Mouse (Mus musculus) midbrain, embryonic 11.5 days (tissue): ENCODE measurements at regions not wholly inside any gene's neighbourhood (a gene's known extent, or its start where the extent isn't known, plus 50 kb on each side); places are given as distances from the start of the nearest gene placed in this dataset.

Source experiments
- ATAC-seq: fragments of 200-750 bp; cut with Nextera tagmentation; 2 replicates; pipeline ENCODE4 v1.8.0; 2017; ENCODE audit warnings: moderate TSS enrichment, moderate library complexity; ENCODE audit not compliant: low FRiP score
- DNase-seq: peaks from one replicate; pipeline ENCODE4 v3.0.0; 2015; ENCODE audit warnings: low spot score; ENCODE audit errors: missing footprints
- H3K27ac ChIP-seq: fragments of 300-500 bp; sonication (generic); 2 replicates; pipeline ENCODE4 v1.5.1; 2014; ENCODE audit warnings: low read depth, low read length
- H3K27me3 ChIP-seq: fragments of 300-500 bp; sonication (generic); 2 replicates; pipeline ENCODE4 v1.6.1; 2014; ENCODE audit warnings: mild to moderate bottlenecking, low read length, moderate library complexity, mixed read lengths; ENCODE audit not compliant: control insufficient read depth, insufficient read depth
- H3K36me3 ChIP-seq: fragments of 300-500 bp; sonication (generic); 2 replicates; pipeline ENCODE4 v1.6.1; 2014; ENCODE audit warnings: mild to moderate bottlenecking, low read length, moderate library complexity, mixed read lengths; ENCODE audit not compliant: control insufficient read depth, insufficient read depth
- H3K4me1 ChIP-seq: fragments of 300-500 bp; sonication (generic); 2 replicates; pipeline ENCODE4 v1.6.1; 2014; ENCODE audit warnings: low read length; ENCODE audit not compliant: control insufficient read depth, insufficient read depth
- H3K4me2 ChIP-seq: fragments of 300-500 bp; sonication (generic); 2 replicates; pipeline ENCODE4 v1.6.1; 2014; ENCODE audit warnings: mild to moderate bottlenecking, moderate library complexity
- H3K4me3 ChIP-seq: fragments of 300-500 bp; sonication (generic); 2 replicates; pipeline ENCODE4 v1.5.1; 2014; ENCODE audit warnings: low read depth, low read length
- H3K9ac ChIP-seq: fragments of 300-500 bp; sonication (generic); 2 replicates; pipeline ENCODE4 v1.6.1; 2014; ENCODE audit warnings: low read length
- H3K9me3 ChIP-seq: fragments of 300-500 bp; sonication (generic); 2 replicates; pipeline ENCODE4 v1.6.1; 2016; ENCODE audit warnings: low read length; ENCODE audit not compliant: control insufficient read depth
- WGBS: fragments of 180-500 bp; shearing (Covaris S2); extraction: QIAGEN DNeasy Blood & Tissue Kit; methylation state at CpG from one replicate; pipeline ENCODE4 v1.1.7; 2014; 5-methylcytosine and 5-hydroxymethylcytosine counted together

DNA sequence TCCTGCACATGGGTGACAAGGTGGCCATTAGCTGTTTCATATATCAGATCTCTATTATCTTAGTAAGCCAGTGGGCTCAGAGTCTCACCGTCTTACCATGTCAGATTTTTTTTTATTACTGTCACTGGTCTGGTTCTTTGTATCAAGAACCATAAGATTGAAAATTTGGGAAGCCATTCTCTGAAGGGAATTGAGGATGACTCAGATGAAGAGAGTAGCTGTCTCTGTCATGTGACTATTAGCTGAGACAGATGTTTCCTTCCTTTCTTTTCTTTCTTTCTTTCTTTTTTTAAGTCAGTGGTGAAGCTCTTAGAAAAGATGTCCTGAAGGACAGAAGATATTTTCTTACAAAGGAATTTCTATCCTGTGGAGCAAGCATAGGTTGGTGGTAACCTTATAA is 84.1 kb downstream of the Dact1 start:
- Histone ChIP-seq H3K4me1 (no peaks in the 10 kb centered on the region), H3K27ac (no peak overlapping the region), H3K9me3 (no peaks in the 10 kb centered on the region), H3K36me3 (no peaks in the 10 kb centered on the region), H3K4me3 (no peak overlapping the region), H3K4me2 (no peak overlapping the region), H3K9ac (no peak overlapping the region), H3K27me3 (no peaks in the 10 kb centered on the region)
- WGBS: 88% methylated on average over 1 of the region's 1 CpGs
- DNase-seq: no peak
- ATAC-seq: no peak

DNA sequence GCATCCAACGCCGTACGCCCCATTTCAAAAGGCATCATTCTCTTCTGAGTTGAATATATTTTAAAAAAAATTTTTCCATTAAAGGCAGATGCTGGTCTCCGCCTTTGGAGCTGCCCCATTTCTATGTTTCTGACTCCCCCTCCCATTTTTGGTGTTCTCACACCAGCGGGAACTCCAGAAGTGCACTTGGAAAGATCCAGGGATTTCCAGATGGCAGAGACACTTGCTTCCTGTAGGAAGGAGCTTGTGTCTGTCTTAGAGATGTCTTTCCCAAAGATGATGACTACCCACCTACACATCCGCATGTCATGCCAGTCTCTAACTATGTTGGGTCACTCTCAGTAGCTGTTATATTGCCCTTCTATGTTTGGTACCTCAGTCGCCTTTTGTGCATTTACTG is 87.8 kb downstream of the Dact1 start:
- H3K4me2 ChIP-seq: no peak overlapping the region
- DNase-seq: no peak
- no peaks in the 10 kb centered on the region for H3K36me3 ChIP-seq
- H3K9ac ChIP-seq: no peak overlapping the region
- no peak overlapping the region for H3K27ac ChIP-seq
- WGBS: 93% methylated on average over 7 of the region's 7 CpGs
- peaks cover 3% of the 10 kb centered on the region; the same call in 1 of the 2 replicates for H3K4me1 ChIP-seq
- no peaks in the 10 kb centered on the region for H3K9me3 ChIP-seq
- H3K27me3 ChIP-seq: no peaks in the 10 kb centered on the region
- no peak for ATAC-seq
- no peak overlapping the region for H3K4me3 ChIP-seq

DNA sequence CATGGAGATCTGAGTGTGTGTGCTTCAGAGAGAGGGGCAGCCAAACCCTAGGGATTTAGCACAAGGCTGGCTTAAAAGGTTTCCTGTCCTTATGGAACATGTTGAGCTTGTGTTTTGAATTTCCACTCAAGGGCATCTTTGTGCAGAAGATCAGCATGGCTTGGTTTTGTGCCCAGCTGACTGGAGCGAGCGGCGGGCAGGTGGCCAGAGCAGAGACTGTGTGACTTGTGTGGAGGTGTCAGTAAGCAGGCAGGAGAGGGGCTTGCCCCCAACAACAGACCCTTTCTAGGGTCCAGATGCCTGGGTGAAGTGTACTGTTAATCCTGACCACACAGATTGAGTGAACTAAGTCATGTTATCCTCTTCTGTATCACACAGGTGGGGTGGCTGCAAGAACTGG is 89.0 kb downstream of the Dact1 start:
- 97% methylated on average over 3 of the region's 3 CpGs for WGBS
- ATAC-seq: no peak
- no peaks in the 10 kb centered on the region for H3K9me3 ChIP-seq
- no peak overlapping the region for H3K27ac ChIP-seq
- H3K9ac ChIP-seq: no peak overlapping the region
- no peak for DNase-seq
- H3K27me3 ChIP-seq: no peaks in the 10 kb centered on the region
- H3K4me2 ChIP-seq: no peak overlapping the region
- H3K4me3 ChIP-seq: no peak overlapping the region
- no peaks in the 10 kb centered on the region for H3K36me3 ChIP-seq
- H3K4me1 ChIP-seq: peaks cover 3% of the 10 kb centered on the region; the same call in 1 of the 2 replicates

DNA sequence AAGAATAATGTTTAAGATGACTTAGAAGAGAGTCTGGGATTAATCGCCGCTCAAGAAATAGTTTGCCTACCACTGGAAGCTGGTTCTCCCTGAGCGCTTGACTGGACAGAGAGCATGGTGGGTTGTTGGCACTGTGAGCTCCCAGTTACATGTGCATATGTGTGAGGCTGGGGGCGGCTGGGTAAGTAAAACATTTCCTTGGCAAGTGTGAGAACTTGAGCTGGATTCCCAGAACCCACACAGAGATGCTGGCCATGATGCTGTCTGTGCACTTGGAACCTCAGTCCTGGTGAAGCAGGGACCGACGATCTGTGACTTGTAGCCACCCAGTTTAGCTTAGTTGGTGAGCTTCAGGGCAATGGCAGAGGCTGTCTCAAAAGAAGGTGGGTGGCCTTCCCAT is 90.5 kb downstream of the Dact1 start:
- no peak overlapping the region for H3K27ac ChIP-seq
- DNase-seq (no peak), ATAC-seq (no peak)
- H3K36me3 ChIP-seq: no peaks in the 10 kb centered on the region
- no peak overlapping the region for H3K9ac ChIP-seq
- no peaks in the 10 kb centered on the region for H3K27me3 ChIP-seq
- H3K9me3 ChIP-seq: no peaks in the 10 kb centered on the region
- WGBS: 96% methylated on average over 6 of the region's 6 CpGs
- H3K4me3 ChIP-seq: no peak overlapping the region
- H3K4me2 ChIP-seq: no peak overlapping the region
- H3K4me1 ChIP-seq: peaks cover 3% of the 10 kb centered on the region; the same call in 1 of the 2 replicates

DNA sequence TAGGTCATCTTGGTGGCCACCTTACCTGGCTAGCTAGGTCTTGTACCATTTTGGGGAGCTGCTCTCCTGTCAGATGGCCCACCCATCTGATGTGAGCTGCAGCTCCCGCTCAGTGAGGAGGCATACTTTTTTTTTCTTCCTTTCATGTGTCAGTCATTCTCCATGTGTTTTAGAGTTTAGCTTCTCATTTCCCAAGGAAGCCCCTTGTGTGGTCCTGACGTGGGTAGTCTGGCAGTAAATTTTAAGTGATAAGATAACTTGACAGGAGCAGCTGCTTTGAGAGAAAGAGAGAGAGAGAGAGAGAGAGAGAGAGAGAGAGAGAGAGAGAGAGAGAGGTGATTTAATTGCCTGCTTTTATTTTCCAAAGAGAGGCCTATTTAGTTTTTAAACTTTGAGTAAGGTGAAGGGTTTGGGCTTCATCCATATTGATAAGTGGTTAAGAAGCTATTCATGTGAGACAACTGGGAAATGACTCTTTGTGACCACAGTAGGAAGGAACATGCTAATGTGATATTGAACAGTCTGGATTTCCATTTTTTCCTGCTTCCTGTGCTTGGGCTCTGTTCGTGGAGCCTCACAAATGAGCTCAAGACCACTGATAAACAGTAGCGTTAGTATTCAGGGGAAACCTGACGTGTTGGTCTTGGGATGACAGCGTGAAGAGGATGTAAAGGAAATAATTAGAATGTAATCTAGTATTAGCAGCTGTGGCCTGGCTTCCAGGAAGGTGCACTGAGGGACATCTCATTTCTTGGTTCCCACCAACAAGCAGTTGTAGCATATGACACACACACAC is 92.1 kb downstream of the Dact1 start:
- 0 out of 2 replicates have a peak, but pooled peaks have one; percentile 22 for ATAC-seq
- 37% methylated on average over 6 of the region's 6 CpGs for WGBS

DNA sequence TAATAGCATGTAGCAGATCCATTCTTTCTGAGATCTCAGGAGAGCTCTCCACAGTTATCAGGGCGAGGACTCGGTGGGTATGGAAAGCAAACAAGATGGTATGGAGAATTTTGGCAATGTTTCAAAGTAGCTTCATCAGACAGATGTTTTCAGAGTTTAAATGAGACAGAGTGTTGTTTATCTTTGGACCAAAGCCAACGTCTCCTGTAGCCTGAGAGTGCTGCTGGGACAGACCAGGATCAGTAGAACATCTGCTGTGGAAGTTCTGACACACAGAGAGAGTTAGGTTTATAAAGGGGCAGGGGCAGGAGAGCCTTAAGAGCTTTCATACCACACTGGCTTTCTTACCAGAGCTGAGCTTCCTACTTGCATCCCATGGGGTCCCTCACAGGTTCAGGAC is 97.6 kb downstream of the Dact1 start:
- no peak overlapping the region for H3K4me3 ChIP-seq
- H3K36me3 ChIP-seq: no peaks in the 10 kb centered on the region
- H3K4me1 ChIP-seq: peaks cover 4% of the 10 kb centered on the region
- H3K27ac ChIP-seq: no peak overlapping the region
- DNase-seq: no peak
- no peak overlapping the region for H3K4me2 ChIP-seq
- no peaks in the 10 kb centered on the region for H3K27me3 ChIP-seq
- 85% methylated on average over 3 of the region's 3 CpGs for WGBS
- H3K9me3 ChIP-seq: no peaks in the 10 kb centered on the region
- ATAC-seq: no peak
- no peak overlapping the region for H3K9ac ChIP-seq

More for the DNA sequence above, 92.1 kb downstream of the Dact1 start:
- Histone ChIP-seq H3K9ac (no peak overlapping the region), H3K4me3 (no peak overlapping the region), H3K36me3 (no peaks in the 10 kb centered on the region), H3K27me3 (no peaks in the 10 kb centered on the region), H3K4me1 (peaks cover 3% of the 10 kb centered on the region; the same call in 1 of the 2 replicates), H3K4me2 (no peak overlapping the region), H3K9me3 (no peaks in the 10 kb centered on the region), H3K27ac (no peak overlapping the region)
- DNase-seq: no peak

DNA sequence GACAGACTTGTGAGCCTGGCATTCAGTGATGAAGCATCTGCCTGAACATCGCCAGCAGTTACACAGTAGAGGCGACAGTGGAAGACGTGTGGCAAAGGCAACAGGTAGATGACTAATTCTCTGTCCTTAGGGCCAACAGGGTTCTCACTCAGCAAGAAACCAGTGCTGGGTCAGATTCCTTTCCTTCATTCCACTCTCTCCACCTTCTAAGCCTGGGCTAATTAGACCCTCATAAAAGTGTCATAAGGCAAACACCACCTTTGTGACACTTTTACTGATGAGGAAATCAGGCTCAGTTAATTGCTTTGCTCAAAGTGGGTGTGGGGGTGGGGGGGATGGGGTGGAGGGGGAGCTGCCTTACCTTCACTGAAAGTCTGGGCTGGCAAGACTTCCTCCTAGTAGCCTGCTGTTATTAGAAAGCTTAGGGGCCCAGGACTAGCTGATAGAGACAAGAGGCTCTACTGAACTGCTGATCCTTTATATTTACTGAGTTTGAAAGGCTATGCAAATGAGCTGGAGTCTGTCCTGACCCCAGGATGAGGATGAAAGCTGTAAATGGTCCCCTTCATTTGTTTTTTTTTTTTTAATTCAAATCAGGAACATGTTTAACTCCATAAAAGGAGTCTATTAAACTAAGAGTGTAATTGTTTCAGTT is 98.8 kb downstream of the Dact1 start:
- H3K27ac ChIP-seq: no peak overlapping the region
- peak; percentile 63; the same call in 1 of the 2 replicates for ATAC-seq
- WGBS: 62% methylated on average over 3 of the region's 3 CpGs

DNA sequence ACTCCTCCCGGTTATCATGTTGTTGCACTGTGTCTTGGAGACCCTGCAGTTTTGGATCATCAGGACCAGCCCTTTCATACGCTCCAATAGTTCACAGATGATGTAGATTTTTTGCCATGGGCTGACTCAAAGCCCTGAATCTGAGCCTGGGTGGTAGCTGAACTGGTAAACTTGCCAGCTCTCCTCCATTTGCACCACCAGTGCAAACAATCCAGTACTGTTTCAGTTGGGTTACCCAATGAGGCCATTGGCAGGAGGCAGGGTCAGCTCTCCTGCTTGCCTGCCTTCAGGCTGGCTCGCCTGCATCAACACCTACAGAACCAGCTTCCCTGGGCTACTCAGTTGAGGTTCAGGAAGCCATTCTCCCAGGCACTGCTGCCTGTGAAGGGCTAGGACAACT is 102.6 kb downstream of the Dact1 start:
- H3K9ac ChIP-seq: no peak overlapping the region
- no peaks in the 10 kb centered on the region for H3K9me3 ChIP-seq
- no peaks in the 10 kb centered on the region for H3K27me3 ChIP-seq
- no peak for DNase-seq
- H3K4me2 ChIP-seq: no peak overlapping the region
- 74% methylated on average over 3 of the region's 3 CpGs for WGBS
- H3K27ac ChIP-seq: no peak overlapping the region
- H3K36me3 ChIP-seq: no peaks in the 10 kb centered on the region
- no peak overlapping the region for H3K4me3 ChIP-seq
- H3K4me1 ChIP-seq: peaks cover 4% of the 10 kb centered on the region
- no peak for ATAC-seq

More for the DNA sequence above, 98.8 kb downstream of the Dact1 start:
- peaks cover 4% of the 10 kb centered on the region for H3K4me1 ChIP-seq
- H3K4me2 ChIP-seq: no peak overlapping the region
- H3K9me3 ChIP-seq: no peaks in the 10 kb centered on the region
- no peaks in the 10 kb centered on the region for H3K27me3 ChIP-seq
- no peak overlapping the region for H3K4me3 ChIP-seq
- no peaks in the 10 kb centered on the region for H3K36me3 ChIP-seq
- no peak for DNase-seq
- H3K9ac ChIP-seq: no peak overlapping the region

DNA sequence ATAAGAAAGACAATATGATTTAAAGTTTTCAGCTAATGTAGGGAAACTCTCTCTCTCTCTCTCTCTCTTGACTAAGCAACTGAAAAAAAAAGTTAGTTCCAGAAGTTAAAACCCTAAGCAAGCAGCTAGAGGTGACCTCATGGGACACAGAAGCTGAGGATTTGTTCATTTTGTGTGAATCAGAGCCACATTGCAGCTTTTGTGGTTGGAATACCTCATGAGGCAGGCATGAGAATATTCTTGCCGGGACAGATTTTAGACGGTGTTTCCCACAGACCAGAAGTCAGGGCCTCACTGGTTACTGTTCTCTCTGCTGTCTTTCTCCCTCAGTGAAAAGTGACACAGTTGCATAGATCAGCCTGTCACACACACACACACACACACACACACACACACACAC is 107.3 kb downstream of the Dact1 start:
- Histone ChIP-seq H3K4me2 (no peak overlapping the region), H3K4me1 (no peaks in the 10 kb centered on the region), H3K9me3 (no peaks in the 10 kb centered on the region), H3K27ac (no peak overlapping the region), H3K27me3 (no peaks in the 10 kb centered on the region), H3K4me3 (no peak overlapping the region), H3K9ac (no peak overlapping the region), H3K36me3 (no peaks in the 10 kb centered on the region)
- ATAC-seq (no peak), DNase-seq (no peak)
- WGBS: 91% methylated on average over 2 of the region's 2 CpGs
